Mouse (Mus musculus): ENCODE data around the gene Midn. TPM values are rescaled to one million over a fixed set of nuclear protein-coding genes. Genes with fewer than 3 reads are reported as not detected.

Gene Midn
- polyA plus RNA-seq, 1 experiment = 171 TPM

GRCm38 (mm10) chr10:80204055-80204454 lies 56.0 kb downstream of the Midn start:
- no peaks in the 10 kb centered on the region for H3K36me3 ChIP-seq (replicated peaks; ENCODE audit: low read length)
- H3K4me1 ChIP-seq = peaks cover 13% of the 10 kb centered on the region
- H3K4me3 ChIP-seq (replicated peaks) = no peak overlapping the region
- TF ChIP-seq FLI1 (IDR thresholded peaks at IDR 0.05; ENCODE audit: low read length) (no peak), GATA1 (IDR thresholded peaks at IDR 0.05; ENCODE audit: borderline replicate concordance, low read length) (no peak)
- no peaks in the 10 kb centered on the region for H3K9me3 ChIP-seq
- H3K27me3 ChIP-seq (replicated peaks) = peaks cover 71% of the 10 kb centered on the region

DNA sequence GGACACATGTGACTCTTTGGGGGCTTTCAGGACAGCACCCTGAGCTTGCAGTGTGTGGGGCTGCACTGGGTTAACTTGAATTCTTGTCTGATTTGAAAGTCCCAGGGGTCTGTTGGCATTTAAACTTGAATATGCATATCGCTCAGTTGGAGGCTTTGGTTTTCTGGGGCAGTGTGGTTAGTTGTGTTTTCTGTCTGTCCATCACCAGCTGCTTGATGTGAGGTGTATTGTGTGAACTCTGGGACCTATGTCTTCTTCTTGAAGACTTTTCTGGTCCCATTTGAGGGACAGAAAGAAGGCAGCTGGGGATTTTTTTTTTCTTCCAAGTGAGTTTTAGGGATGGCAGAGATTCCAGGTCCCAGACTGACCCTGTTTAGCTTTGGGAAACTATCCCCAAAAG lies 59.1 kb downstream of the Midn start:
- TF ChIP-seq FLI1 (IDR thresholded peaks at IDR 0.05; ENCODE audit: low read length) = no peak
- TF ChIP-seq GATA1 (IDR thresholded peaks at IDR 0.05; ENCODE audit: borderline replicate concordance, low read length) = no peak
- Histone ChIP-seq H3K27me3 (replicated peaks) (peaks cover 63% of the 10 kb centered on the region), H3K4me1 (peaks cover 10% of the 10 kb centered on the region), H3K9me3 (no peaks in the 10 kb centered on the region), H3K36me3 (replicated peaks; ENCODE audit: low read length) (no peaks in the 10 kb centered on the region), H3K4me3 (replicated peaks) (no peak overlapping the region)

- peaks cover 14% of the 10 kb centered on the region for H3K4me1 ChIP-seq
- H3K4me3 ChIP-seq (replicated peaks) = no peak overlapping the region
- H3K27me3 ChIP-seq (replicated peaks) = peaks cover 63% of the 10 kb centered on the region
- H3K36me3 ChIP-seq (replicated peaks; ENCODE audit: low read length) = no peaks in the 10 kb centered on the region
- no peaks in the 10 kb centered on the region for H3K9me3 ChIP-seq
- TF ChIP-seq GATA1 (IDR thresholded peaks at IDR 0.05; ENCODE audit: borderline replicate concordance, low read length) (no peak), FLI1 (IDR thresholded peaks at IDR 0.05; ENCODE audit: low read length) (no peak)
These were observed 59.6 kb downstream of the Midn start for GRCm38 (mm10) chr10:80207676-80208075.

Other genes starting within 250 kb of the Midn start
- gene Med16, start 239.3 kb upstream of the Midn start, polyA plus RNA-seq (2012; ENCODE audit: insufficient read depth, low replicate concordance) = 32.2 and 85.7 TPM in 2 replicates
- gene Gm26602, start 237.4 kb upstream of the Midn start, polyA plus RNA-seq (2012; ENCODE audit: insufficient read depth, low replicate concordance) = not detected in 2 replicates
- 2.7 and 4.5 TPM in 2 replicates for gene Kiss1r, start 231.3 kb upstream of the Midn start, polyA plus RNA-seq (2012; ENCODE audit: insufficient read depth, low replicate concordance)
- 418 and 597 TPM in 2 replicates for gene R3hdm4, start 227.1 kb upstream of the Midn start, polyA plus RNA-seq (2012; ENCODE audit: insufficient read depth, low replicate concordance)
- 89.7 and 142 TPM in 2 replicates for gene Arid3a, start 221.2 kb upstream of the Midn start, polyA plus RNA-seq (2012; ENCODE audit: insufficient read depth, low replicate concordance)
- 22.2 and 23.8 TPM in 2 replicates for gene Wdr18, start 188.1 kb upstream of the Midn start, polyA plus RNA-seq (2012; ENCODE audit: insufficient read depth, low replicate concordance)
- not detected in 2 replicates for gene Grin3b, start 177.6 kb upstream of the Midn start, polyA plus RNA-seq (2012; ENCODE audit: insufficient read depth, low replicate concordance)
- 293 and 686 TPM in 2 replicates for gene Tmem259, start 163.9 kb upstream of the Midn start, polyA plus RNA-seq (2012; ENCODE audit: insufficient read depth, low replicate concordance)
- 1,011 and 1,303 TPM in 2 replicates for gene Cnn2, start 159.7 kb upstream of the Midn start, polyA plus RNA-seq (2012; ENCODE audit: insufficient read depth, low replicate concordance)
- 47.4 and 62.2 TPM in 2 replicates for gene Abca7, start 151.8 kb upstream of the Midn start, polyA plus RNA-seq (2012; ENCODE audit: insufficient read depth, low replicate concordance)
- gene Arhgap45, start 131.6 kb upstream of the Midn start, polyA plus RNA-seq (2012; ENCODE audit: insufficient read depth, low replicate concordance) = 375 and 477 TPM in 2 replicates
- gene Polr2e, start 108.5 kb upstream of the Midn start, polyA plus RNA-seq (2012; ENCODE audit: insufficient read depth, low replicate concordance) = 147 and 260 TPM in 2 replicates
- 3,942 and 9,172 TPM in 2 replicates for gene Gpx4, start 101.1 kb upstream of the Midn start, polyA plus RNA-seq (2012; ENCODE audit: insufficient read depth, low replicate concordance)
- 151 and 347 TPM in 2 replicates for gene Sbno2, start 42.7 kb upstream of the Midn start, polyA plus RNA-seq (2012; ENCODE audit: insufficient read depth, low replicate concordance)
- gene Stk11, start 32.5 kb upstream of the Midn start, polyA plus RNA-seq (2012; ENCODE audit: insufficient read depth, low replicate concordance) = 153 and 200 TPM in 2 replicates
- 1,192 and 1,533 TPM in 2 replicates for gene Atp5d, start 9.6 kb upstream of the Midn start, polyA plus RNA-seq (2012; ENCODE audit: insufficient read depth, low replicate concordance)
- 4.8 and 11.7 TPM in 2 replicates for gene Cbarp, start 7.4 kb upstream of the Midn start, polyA plus RNA-seq (2012; ENCODE audit: insufficient read depth, low replicate concordance)
- gene Cirbp, start 17.7 kb downstream of the Midn start, polyA plus RNA-seq (2012; ENCODE audit: insufficient read depth, low replicate concordance) = 27.7 and 39.5 TPM in 2 replicates
- 3.0 and 7.7 TPM in 2 replicates for gene 1600002K03Rik, start 24.7 kb downstream of the Midn start, polyA plus RNA-seq (2012; ENCODE audit: insufficient read depth, low replicate concordance)
- 0.79 and 1.6 TPM in 2 replicates for gene Efna2, start 31.2 kb downstream of the Midn start, polyA plus RNA-seq (2012; ENCODE audit: insufficient read depth, low replicate concordance)
- gene Mum1, start 78.2 kb downstream of the Midn start, polyA plus RNA-seq (2012; ENCODE audit: insufficient read depth, low replicate concordance) = 9.6 TPM in 2 replicates
- 226 and 551 TPM in 2 replicates for gene Ndufs7, start 100.8 kb downstream of the Midn start, polyA plus RNA-seq (2012; ENCODE audit: insufficient read depth, low replicate concordance)
- gene Gamt, start 112.7 kb downstream of the Midn start, polyA plus RNA-seq (2012; ENCODE audit: insufficient read depth, low replicate concordance) = 3.2 and 11.3 TPM in 2 replicates
- gene Dazap1, start 113.2 kb downstream of the Midn start, polyA plus RNA-seq (2012; ENCODE audit: insufficient read depth, low replicate concordance) = 384 and 552 TPM in 2 replicates
- 7,349 and 10,126 TPM in 2 replicates for gene Rps15, start 144.2 kb downstream of the Midn start, polyA plus RNA-seq (2012; ENCODE audit: insufficient read depth, low replicate concordance)
- 0.92 and 4.5 TPM in 2 replicates for gene Apc2, start 147.7 kb downstream of the Midn start, polyA plus RNA-seq (2012; ENCODE audit: insufficient read depth, low replicate concordance)
- gene 2310011J03Rik, start 172.3 kb downstream of the Midn start, polyA plus RNA-seq (2012; ENCODE audit: insufficient read depth, low replicate concordance) = 62.0 and 88.2 TPM in 2 replicates
- 15.1 and 26.0 TPM in 2 replicates for gene Pcsk4, start 181.2 kb downstream of the Midn start, polyA plus RNA-seq (2012; ENCODE audit: insufficient read depth, low replicate concordance)
- gene Reep6, start 181.7 kb downstream of the Midn start, polyA plus RNA-seq (2012; ENCODE audit: insufficient read depth, low replicate concordance) = 19.0 and 21.1 TPM in 2 replicates
- gene Adamtsl5, start 200.1 kb downstream of the Midn start, polyA plus RNA-seq (2012; ENCODE audit: insufficient read depth, low replicate concordance) = 27.2 and 34.8 TPM in 2 replicates
- not detected in 2 replicates for gene Plk5, start 208.2 kb downstream of the Midn start, polyA plus RNA-seq (2012; ENCODE audit: insufficient read depth, low replicate concordance)
- 17.2 and 29.0 TPM in 2 replicates for gene Mex3d, start 239.4 kb downstream of the Midn start, polyA plus RNA-seq (2012; ENCODE audit: insufficient read depth, low replicate concordance)